Mouse (Mus musculus) hindbrain, embryonic 14.5 days (tissue): ENCODE measurements around the gene Ccdc91. TPM values are rescaled to one million over a fixed set of nuclear protein-coding genes. Genes with fewer than 3 reads are reported as not detected.

Source experiments
- ATAC-seq: fragments of 200-750 bp; cut with Nextera tagmentation; 2 replicates; pipeline ENCODE4 v1.8.0; 2017; ENCODE audit warnings: moderate number of reproducible peaks, mild to moderate bottlenecking, moderate TSS enrichment, moderate library complexity; ENCODE audit not compliant: low FRiP score
- DNase-seq: peaks from one replicate; pipeline ENCODE4 v3.0.0-alpha.2; 2015; ENCODE audit warnings: low spot score
- H3K27ac ChIP-seq: fragments of 300-500 bp; sonication (generic); 2 replicates; pipeline ENCODE4 v1.5.1; 2014; ENCODE audit warnings: mild to moderate bottlenecking, moderate library complexity
- H3K27me3 ChIP-seq: fragments of 300-500 bp; sonication (generic); 2 replicates; pipeline ENCODE4 v1.6.1; 2014; ENCODE audit warnings: mild to moderate bottlenecking, low read length, mixed read lengths; ENCODE audit not compliant: control insufficient read depth, insufficient read depth
- H3K36me3 ChIP-seq: fragments of 300-500 bp; sonication (generic); replicated peaks from 2 replicates; pipeline ENCODE4 v1.6.1; 2014; ENCODE audit not compliant: control insufficient read depth, insufficient read depth
- H3K4me1 ChIP-seq: fragments of 300-500 bp; sonication (generic); replicated peaks from 2 replicates; pipeline ENCODE4 v1.6.1; 2014; ENCODE audit warnings: antibody characterized with exemption, low read length, mixed read lengths; ENCODE audit not compliant: control insufficient read depth, insufficient read depth
- H3K4me2 ChIP-seq: fragments of 300-500 bp; sonication (generic); replicated peaks from 2 replicates; pipeline ENCODE4 v1.6.1; 2014; ENCODE audit warnings: mild to moderate bottlenecking, moderate library complexity
- H3K4me3 ChIP-seq: fragments of 300-500 bp; sonication (generic); replicated peaks from 2 replicates; pipeline ENCODE4 v1.5.1; 2014; ENCODE audit warnings: mild to moderate bottlenecking, low read length
- H3K9ac ChIP-seq: fragments of 300-500 bp; sonication (generic); 2 replicates; pipeline ENCODE4 v1.6.1; 2014
- H3K9me3 ChIP-seq: fragments of 300-500 bp; sonication (generic); 2 replicates; pipeline ENCODE4 v1.6.1; 2016; ENCODE audit warnings: low read length; ENCODE audit not compliant: control insufficient read depth
- WGBS: fragments of 180-500 bp; shearing (Covaris S2); extraction: QIAGEN DNeasy Blood & Tissue Kit; methylation state at CpG from one replicate; pipeline ENCODE4 v1.1.7; 2014; 5-methylcytosine and 5-hydroxymethylcytosine counted together
- polyA plus RNA-seq: library from polyadenylated mRNA; unstranded; fragments of >200 nt; fragmentation: Nextera tagmentation; extraction: Ambion mirVana; gene quantifications from 2 replicates; pipeline ENCODE4 v1.2.1, GENCODE M21; 2014

Gene Ccdc91
- polyA plus RNA-seq, 1 experiment from 2014 or later, result 42.0 TPM

GRCm38 (mm10) chr6:147607613-147608012 is 132.0 kb downstream of the Ccdc91 start:
- H3K4me1 ChIP-seq, result no peaks in the 10 kb centered on the region
- ATAC-seq, result no peak
- no peaks in the 10 kb centered on the region; the same call in 1 of the 2 replicates for H3K36me3 ChIP-seq
- H3K4me3 ChIP-seq, result no peak overlapping the region
- no peak for DNase-seq
- 57% methylated on average over 6 of the region's 6 CpGs for WGBS
- no peaks in the 10 kb centered on the region for H3K27me3 ChIP-seq
- H3K9me3 ChIP-seq, result no peaks in the 10 kb centered on the region
- no peak overlapping the region for H3K4me2 ChIP-seq
- H3K9ac ChIP-seq, result no peak overlapping the region
- no peak overlapping the region for H3K27ac ChIP-seq

DNA sequence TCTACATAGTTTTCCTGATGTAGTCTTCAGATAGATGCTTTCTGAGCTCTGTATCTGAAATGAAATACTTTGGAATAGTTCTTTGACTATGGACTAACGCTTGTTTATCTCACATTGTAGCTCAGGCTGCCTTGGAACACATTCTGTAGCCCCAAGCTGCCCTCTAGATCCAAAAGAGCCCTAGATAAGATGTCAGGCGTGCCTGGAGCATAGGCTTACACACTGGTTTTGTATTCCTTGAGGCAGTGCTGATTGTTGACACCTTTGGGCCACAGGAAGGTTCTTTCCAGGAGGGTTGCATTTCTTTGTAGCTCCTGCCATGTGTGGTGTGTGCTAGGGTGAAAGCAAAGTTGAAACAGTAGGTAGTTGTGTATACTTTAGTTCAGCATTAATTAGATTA is 139.7 kb downstream of the Ccdc91 start:
- H3K9me3 ChIP-seq, result no peaks in the 10 kb centered on the region
- no peaks in the 10 kb centered on the region for H3K36me3 ChIP-seq
- no peak overlapping the region for H3K9ac ChIP-seq
- ATAC-seq (no peak), DNase-seq (no peak)
- no peak overlapping the region for H3K4me3 ChIP-seq
- H3K4me1 ChIP-seq, result no peaks in the 10 kb centered on the region
- H3K27me3 ChIP-seq, result no peaks in the 10 kb centered on the region
- WGBS, result 77% methylated on average over 2 of the region's 2 CpGs
- no peak overlapping the region for H3K4me2 ChIP-seq
- no peak overlapping the region for H3K27ac ChIP-seq

DNA sequence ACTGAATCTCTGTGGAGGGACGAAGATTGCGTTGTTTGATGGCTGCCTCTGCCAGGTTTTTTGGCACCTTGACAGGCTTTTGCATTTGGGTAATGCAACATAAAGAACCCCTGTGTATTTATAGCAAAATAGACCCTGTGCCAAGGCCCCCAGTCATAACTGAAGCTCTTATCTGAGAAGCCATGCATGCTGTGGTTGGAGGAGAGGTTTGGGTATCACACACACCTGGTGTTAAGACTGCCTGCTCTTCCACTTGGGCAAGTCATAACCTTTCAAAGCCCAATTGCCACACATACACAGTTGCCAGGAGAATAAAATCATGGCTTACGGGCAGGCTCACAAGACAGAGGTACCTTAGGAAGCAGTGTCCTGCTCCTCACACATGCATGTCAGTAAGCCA is 147.5 kb downstream of the Ccdc91 start:
- no peak overlapping the region for H3K4me3 ChIP-seq
- no peaks in the 10 kb centered on the region for H3K4me1 ChIP-seq
- no peak overlapping the region for H3K27ac ChIP-seq
- H3K4me2 ChIP-seq, result no peak overlapping the region
- H3K9me3 ChIP-seq, result no peaks in the 10 kb centered on the region
- H3K27me3 ChIP-seq, result no peaks in the 10 kb centered on the region
- H3K9ac ChIP-seq, result no peak overlapping the region
- 83% methylated on average over 3 of the region's 3 CpGs for WGBS
- DNase-seq, result no peak
- no peaks in the 10 kb centered on the region for H3K36me3 ChIP-seq
- no peak for ATAC-seq

DNA sequence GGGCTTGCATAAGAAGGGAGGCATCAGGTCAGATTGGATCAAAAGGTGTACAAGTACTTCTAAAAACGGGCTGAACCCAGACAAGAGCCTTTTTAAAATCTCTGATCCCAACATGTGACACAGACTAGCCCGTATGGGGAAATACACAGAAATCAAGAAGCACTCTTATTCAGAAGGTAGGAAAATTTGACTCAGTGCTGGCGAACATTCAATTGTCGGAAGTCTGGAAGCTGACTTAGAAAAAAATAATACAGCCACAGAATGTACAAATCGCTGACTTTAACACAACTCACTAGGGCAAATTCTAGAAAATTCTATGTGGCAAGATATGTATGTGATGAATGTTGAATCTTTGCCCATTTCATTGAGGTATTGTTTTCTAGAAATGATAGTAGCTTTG is 160.8 kb downstream of the Ccdc91 start:
- Histone ChIP-seq H3K9me3 (no peaks in the 10 kb centered on the region), H3K4me1 (no peaks in the 10 kb centered on the region), H3K4me3 (no peak overlapping the region), H3K4me2 (no peak overlapping the region), H3K27ac (no peak overlapping the region), H3K36me3 (peaks cover 9% of the 10 kb centered on the region), H3K9ac (no peak overlapping the region), H3K27me3 (no peaks in the 10 kb centered on the region)
- no peak for DNase-seq
- ATAC-seq, result no peak
- WGBS, result 92% methylated on average over 5 of the region's 5 CpGs

GRCm38 (mm10) chr6:147643875-147644274 is 168.2 kb downstream of the Ccdc91 start:
- Histone ChIP-seq H3K27me3 (no peaks in the 10 kb centered on the region), H3K27ac (no peak overlapping the region), H3K9me3 (no peaks in the 10 kb centered on the region), H3K4me2 (no peak overlapping the region), H3K36me3 (no peaks in the 10 kb centered on the region), H3K4me1 (no peaks in the 10 kb centered on the region), H3K4me3 (no peak overlapping the region), H3K9ac (no peak overlapping the region)
- WGBS, result 88% methylated on average over 7 of the region's 7 CpGs
- DNase-seq, result no peak
- ATAC-seq, result no peak

DNA sequence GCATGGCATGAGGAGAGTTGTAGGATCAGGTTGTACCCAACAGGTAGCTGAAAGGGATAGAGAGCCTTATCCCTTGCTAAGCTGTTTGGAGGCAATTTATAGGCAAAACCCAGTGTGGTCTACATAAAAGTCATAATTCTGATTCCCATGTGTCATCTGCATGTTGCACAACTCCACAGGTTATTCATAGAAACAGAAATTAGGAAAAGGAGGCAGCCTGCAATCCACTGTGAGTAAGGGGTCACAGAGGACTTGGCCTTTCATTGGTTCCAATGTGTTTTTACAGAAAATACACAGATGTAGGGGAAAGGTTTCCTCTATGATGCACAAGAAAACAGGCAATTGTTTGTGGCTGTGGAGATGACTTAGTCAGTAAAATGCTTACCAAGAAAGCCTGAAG is 168.8 kb downstream of the Ccdc91 start:
- no peak overlapping the region for H3K9ac ChIP-seq
- no peaks in the 10 kb centered on the region for H3K36me3 ChIP-seq
- ATAC-seq (no peak), DNase-seq (no peak)
- H3K4me3 ChIP-seq, result no peak overlapping the region
- no peaks in the 10 kb centered on the region for H3K27me3 ChIP-seq
- H3K4me1 ChIP-seq, result no peaks in the 10 kb centered on the region
- no peak overlapping the region for H3K27ac ChIP-seq
- no peak overlapping the region for H3K4me2 ChIP-seq
- no peaks in the 10 kb centered on the region for H3K9me3 ChIP-seq

DNA sequence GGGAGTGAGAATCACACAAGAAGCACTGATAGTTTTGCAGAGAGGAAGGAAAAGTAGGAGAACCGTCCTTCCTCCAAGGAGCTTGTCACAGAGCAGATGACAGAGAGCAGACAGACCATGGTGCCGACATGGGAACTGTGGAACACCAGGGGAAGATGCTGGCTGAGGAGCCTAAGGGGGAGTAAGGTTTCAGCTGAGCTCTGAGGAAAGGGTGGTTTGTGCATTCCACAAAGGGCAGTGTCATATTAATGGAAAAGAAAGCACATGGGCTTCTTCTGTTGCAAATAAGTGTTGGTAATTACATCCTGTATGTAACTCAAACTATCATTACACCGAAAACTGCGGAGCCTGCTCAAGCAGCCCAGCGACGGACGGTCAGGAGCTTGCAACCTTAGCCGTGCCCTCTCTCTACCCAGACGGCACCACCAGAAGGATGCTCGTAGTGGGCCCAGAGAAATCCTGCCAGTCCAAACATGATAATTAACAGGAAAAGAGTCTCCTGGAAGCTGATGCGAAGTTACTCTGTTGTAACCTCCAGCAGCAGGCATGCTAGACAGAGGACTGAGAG is 170.9 kb downstream of the Ccdc91 start:
- no peak for ATAC-seq
- Histone ChIP-seq H3K27me3 (no peaks in the 10 kb centered on the region), H3K9me3 (no peaks in the 10 kb centered on the region), H3K4me1 (no peaks in the 10 kb centered on the region), H3K9ac (no peak overlapping the region), H3K4me3 (no peak overlapping the region), H3K27ac (no peak overlapping the region), H3K36me3 (no peaks in the 10 kb centered on the region), H3K4me2 (no peak overlapping the region)
- DNase-seq, result no peak
- WGBS, result 89% methylated on average over 11 of the region's 11 CpGs

- H3K4me2 ChIP-seq, result no peak overlapping the region
- no peaks in the 10 kb centered on the region for H3K4me1 ChIP-seq
- no peaks in the 10 kb centered on the region for H3K27me3 ChIP-seq
- no peak overlapping the region for H3K9ac ChIP-seq
- no peaks in the 10 kb centered on the region for H3K9me3 ChIP-seq
- H3K4me3 ChIP-seq, result no peak overlapping the region
- no peak overlapping the region for H3K27ac ChIP-seq
- ATAC-seq (no peak), DNase-seq (no peak)
- no peaks in the 10 kb centered on the region for H3K36me3 ChIP-seq
Measured at GRCm38 (mm10) chr6:147658025-147658424, 182.4 kb downstream of the Ccdc91 start.

DNA sequence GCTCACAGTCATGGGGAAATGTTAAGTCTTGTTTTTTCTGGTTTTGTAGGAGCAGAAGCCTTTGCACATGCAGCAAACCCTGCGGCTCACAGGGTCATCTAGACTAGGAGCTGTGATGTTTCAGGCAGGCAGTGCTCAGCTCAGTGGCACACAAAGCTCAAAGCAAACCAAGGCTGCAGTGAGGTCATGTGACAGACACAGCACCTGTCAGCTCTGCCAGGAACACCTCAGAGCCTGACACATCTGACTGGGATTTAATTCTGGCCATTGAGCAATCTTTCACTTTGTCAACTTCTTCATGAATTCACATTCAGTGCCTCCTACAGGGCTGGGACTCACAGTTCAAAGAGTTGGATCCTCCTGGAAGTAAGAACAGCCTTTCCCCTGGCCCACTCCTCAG is 185.1 kb downstream of the Ccdc91 start:
- no peak for DNase-seq
- no peaks in the 10 kb centered on the region for H3K36me3 ChIP-seq
- ATAC-seq, result no peak

GRCm38 (mm10) chr6:147661841-147662240 is 186.2 kb downstream of the Ccdc91 start:
- ATAC-seq, result no peak
- no peak overlapping the region for H3K27ac ChIP-seq
- no peaks in the 10 kb centered on the region for H3K9me3 ChIP-seq
- H3K36me3 ChIP-seq, result no peaks in the 10 kb centered on the region
- H3K4me3 ChIP-seq, result no peak overlapping the region
- DNase-seq, result no peak
- no peaks in the 10 kb centered on the region for H3K4me1 ChIP-seq
- H3K4me2 ChIP-seq, result no peak overlapping the region
- 79% methylated on average over 4 of the region's 4 CpGs for WGBS
- no peaks in the 10 kb centered on the region for H3K27me3 ChIP-seq
- H3K9ac ChIP-seq, result no peak overlapping the region

More for the DNA sequence above, 185.1 kb downstream of the Ccdc91 start:
- Histone ChIP-seq H3K27me3 (no peaks in the 10 kb centered on the region), H3K27ac (no peak overlapping the region), H3K4me2 (no peak overlapping the region), H3K9me3 (no peaks in the 10 kb centered on the region), H3K9ac (no peak overlapping the region), H3K4me3 (no peak overlapping the region), H3K4me1 (no peaks in the 10 kb centered on the region)
- 60% methylated on average over 1 of the region's 1 CpGs for WGBS
